Mouse (Mus musculus) MN1 (cell line): ENCODE results near the gene Nr1i3.

Source experiments
- DNase-seq: peaks from one replicate; pipeline ENCODE4 v3.0.0-alpha.2; 2016; ENCODE audit warnings: low spot score

Gene Nr1i3

GRCm38 (mm10) chr1:171195046-171195822 lies 18.5 kb upstream of the Nr1i3 start:
- no peak for DNase-seq

- DNase-seq, result no peak
Observed at GRCm38 (mm10) chr1:171195887-171196397, 17.8 kb upstream of the Nr1i3 start, which contains the start of gene Pcp4l1. Gene Pcp4l1, minus strand, starts transcription at chr1:171196268.

- no peak for DNase-seq
Observed at GRCm38 (mm10) chr1:171199532-171199931, 14.2 kb upstream of the Nr1i3 start.

GRCm38 (mm10) chr1:171200769-171201168 lies 13.0 kb upstream of the Nr1i3 start:
- no peak for DNase-seq

GRCm38 (mm10) chr1:171203471-171204248 lies 10.1 kb upstream of the Nr1i3 start:
- DNase-seq, result no peak

- DNase-seq, result no peak
Observed at GRCm38 (mm10) chr1:171204249-171204644, 9.5 kb upstream of the Nr1i3 start.

GRCm38 (mm10) chr1:171205704-171206493 lies 7.9 kb upstream of the Nr1i3 start:
- DNase-seq, result no peak

GRCm38 (mm10) chr1:171209409-171209808 lies 4.4 kb upstream of the Nr1i3 start:
- DNase-seq, result no peak

GRCm38 (mm10) chr1:171212854-171213253 lies 916 bp upstream of the Nr1i3 start:
- no peak for DNase-seq

GRCm38 (mm10) chr1:171216241-171216955 lies 2.6 kb downstream of the Nr1i3 start:
- DNase-seq, result no peak

GRCm38 (mm10) chr1:171220871-171221270 lies 7.1 kb downstream of the Nr1i3 start:
- peak; percentile 90 for DNase-seq

GRCm38 (mm10) chr1:171221281-171222193 lies 7.8 kb downstream of the Nr1i3 start:
- peak; percentile 26 for DNase-seq

GRCm38 (mm10) chr1:171222238-171223155 lies 8.7 kb downstream of the Nr1i3 start, which contains the start of gene Tomm40l:
Gene Tomm40l, minus strand, starts transcription at chr1:171222514.
- peak; percentile 99 for DNase-seq

GRCm38 (mm10) chr1:171223168-171223567 lies 9.4 kb downstream of the Nr1i3 start:
- DNase-seq, result peak; percentile 35

GRCm38 (mm10) chr1:171223796-171224195 lies 10.0 kb downstream of the Nr1i3 start:
- no peak for DNase-seq

- no peak for DNase-seq
Observed at GRCm38 (mm10) chr1:171224857-171225256, 11.1 kb downstream of the Nr1i3 start, which contains the start of gene Apoa2. Gene Apoa2, plus strand, starts transcription at chr1:171225054.

- no peak for DNase-seq
Observed at GRCm38 (mm10) chr1:171226780-171227179, 13.0 kb downstream of the Nr1i3 start.

GRCm38 (mm10) chr1:171227879-171228278 lies 14.1 kb downstream of the Nr1i3 start:
- DNase-seq, result no peak

GRCm38 (mm10) chr1:171229750-171230149 lies 16.0 kb downstream of the Nr1i3 start:
- no peak for DNase-seq
